Mouse (Mus musculus): Measurements from ENCODE around the gene F12.

- TF ChIP-seq CTCF (IDR thresholded peaks at IDR 0.05; ENCODE audit: low read depth) (no peak), EP300 (IDR thresholded peaks at IDR 0.05; ENCODE audit: low read depth) (no peak)
Measured at GRCm38 (mm10) chr13:55399300-55400038, 27.1 kb downstream of the F12 start.
